Mouse (Mus musculus): ENCODE results near the gene Sik2. TPM values are rescaled to one million over a fixed set of nuclear protein-coding genes. Genes with fewer than 3 reads are reported as not detected.
A peak's percentile ranks its signal among the peaks of the same experiment; 100 is the strongest.

The Sik2 gene
- polyA plus RNA-seq, 1 experiment from 2014 or later, result 18.5 TPM

DNA sequence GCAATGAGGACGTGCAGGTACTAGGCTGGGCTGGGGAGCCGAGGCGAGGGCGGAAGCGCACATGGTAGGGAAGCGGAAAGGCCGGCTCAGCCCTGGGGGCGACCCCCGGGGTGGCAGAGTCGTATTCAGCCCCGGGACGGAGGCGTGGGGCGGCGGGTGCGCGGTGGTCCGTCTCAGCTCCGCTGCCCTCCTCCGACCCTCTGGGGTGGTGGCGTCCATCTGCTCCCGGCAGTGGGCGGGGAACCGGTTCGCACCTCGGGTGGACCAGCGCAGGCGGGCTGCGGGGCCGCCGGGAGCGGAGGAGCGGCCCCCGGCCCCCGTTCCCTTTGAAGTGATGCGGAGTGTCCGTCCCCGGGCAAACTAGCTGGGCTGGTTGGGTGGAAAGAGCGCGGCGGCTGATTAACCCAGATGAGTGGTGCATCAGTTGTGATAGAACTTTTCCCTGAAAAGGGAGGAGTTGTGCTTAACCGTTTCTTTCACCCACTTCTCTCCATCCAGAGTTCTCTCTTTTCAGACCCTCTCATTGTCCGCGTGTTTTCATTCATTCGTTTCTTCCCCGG lies 151.7 kb downstream of the Sik2 start:
- Histone ChIP-seq H3K9ac (ENCODE audit: low read length) (peak overlapping the region; percentile 89), H3K27me3 (ENCODE audit: control insufficient read depth, insufficient read depth, low read length) (no peaks in the 10 kb centered on the region), H3K36me3 (ENCODE audit: control insufficient read depth, insufficient read depth) (peaks cover 17% of the 10 kb centered on the region), H3K9me3 (replicated peaks; ENCODE audit: control insufficient read depth, low read length) (no peaks in the 10 kb centered on the region), H3K4me3 (ENCODE audit: low read length) (peak overlapping the region; percentile 91), H3K4me2 (ENCODE audit: low read depth, low read length) (peak overlapping the region; percentile 89), H3K4me1 (ENCODE audit: control insufficient read depth, insufficient read depth, low read length) (peaks cover 19% of the 10 kb centered on the region), H3K27ac (ENCODE audit: low read length) (peak overlapping the region; percentile 80)
- ATAC-seq (replicated peaks; ENCODE audit: extremely low read depth, insufficient read depth, low FRiP score), result peak; percentile 66
- WGBS, result 0% methylated on average over 46 of the region's 46 CpGs

DNA sequence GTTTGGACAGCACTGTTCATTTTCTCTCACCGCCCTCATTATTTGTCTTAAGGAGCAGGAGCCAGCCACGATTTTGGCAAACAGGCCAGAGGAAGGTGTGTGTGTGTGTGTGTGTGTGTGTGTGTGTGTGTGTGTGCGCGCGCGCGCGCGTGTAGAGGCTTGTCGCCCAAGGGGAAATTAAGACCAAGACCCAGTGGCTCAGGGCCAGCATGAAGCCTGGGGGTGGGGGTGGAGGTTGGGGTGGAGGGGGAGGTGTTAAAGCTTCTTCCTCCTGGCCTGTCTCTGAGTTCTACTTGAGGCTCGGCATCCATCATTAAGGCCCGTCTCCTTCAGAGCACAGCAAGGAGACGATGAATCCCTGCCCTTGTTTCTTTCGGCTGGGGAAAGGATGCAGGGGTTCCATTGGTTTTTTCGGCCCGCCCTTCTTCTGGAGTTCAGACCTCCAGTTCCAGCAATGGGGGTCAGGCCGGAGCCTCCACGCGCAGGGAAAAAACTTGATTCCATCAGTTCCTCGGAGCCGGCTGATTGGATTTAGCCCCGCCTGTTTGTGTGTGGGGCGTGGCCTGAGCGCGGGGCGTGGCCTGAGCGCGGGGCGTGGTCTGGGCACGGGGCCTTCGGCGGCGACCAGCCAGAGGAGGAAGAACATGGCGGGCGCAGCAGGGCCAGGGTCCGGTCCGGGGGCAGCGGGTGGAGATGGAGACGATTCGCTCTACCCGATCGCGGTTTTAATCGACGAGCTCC lies 152.4 kb downstream of the Sik2 start:
- peak; percentile 93 for ATAC-seq (replicated peaks; ENCODE audit: extremely low read depth, insufficient read depth, low FRiP score)
- H3K36me3 ChIP-seq (ENCODE audit: control insufficient read depth, insufficient read depth), result peaks cover 11% of the 10 kb centered on the region
- peak overlapping the region; percentile 80 for H3K27ac ChIP-seq (ENCODE audit: low read length)
- peaks cover 19% of the 10 kb centered on the region for H3K4me1 ChIP-seq (ENCODE audit: control insufficient read depth, insufficient read depth, low read length)
- H3K9me3 ChIP-seq (replicated peaks; ENCODE audit: control insufficient read depth, low read length), result no peaks in the 10 kb centered on the region
- WGBS, result 1% methylated on average over 45 of the region's 45 CpGs
- peak overlapping the region; percentile 89 for H3K4me2 ChIP-seq (ENCODE audit: low read depth, low read length)
- peak overlapping the region; percentile 89 for H3K9ac ChIP-seq (ENCODE audit: low read length)
- H3K4me3 ChIP-seq (ENCODE audit: low read length), result peak overlapping the region; percentile 91
- H3K27me3 ChIP-seq (ENCODE audit: control insufficient read depth, insufficient read depth, low read length), result no peaks in the 10 kb centered on the region

DNA sequence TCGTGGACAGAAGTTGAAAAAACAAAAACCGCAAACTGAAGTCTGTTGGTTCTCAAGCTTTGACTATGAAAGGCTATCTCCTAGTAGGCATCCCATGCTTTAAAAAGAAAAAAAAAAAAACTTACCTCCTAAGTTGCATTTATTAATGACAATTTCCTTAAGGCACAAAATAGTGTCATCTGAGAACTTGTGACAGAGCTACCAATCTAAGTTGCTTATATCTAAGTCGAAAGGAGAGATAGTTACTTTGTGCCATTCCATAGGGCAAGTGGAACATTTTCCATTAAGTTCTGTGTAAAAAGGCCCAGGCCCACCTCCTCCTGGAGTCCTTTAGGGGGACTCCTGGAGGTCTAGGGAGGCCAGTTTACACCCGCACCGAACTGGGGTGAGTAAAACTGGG lies 153.1 kb downstream of the Sik2 start:
- Histone ChIP-seq H3K36me3 (ENCODE audit: control insufficient read depth, insufficient read depth) (peaks cover 5% of the 10 kb centered on the region; the same call in 1 of the 2 replicates), H3K4me2 (ENCODE audit: low read depth, low read length) (peak overlapping the region; percentile 89), H3K27me3 (ENCODE audit: control insufficient read depth, insufficient read depth, low read length) (no peaks in the 10 kb centered on the region), H3K4me3 (ENCODE audit: low read length) (no peak overlapping the region), H3K9me3 (replicated peaks; ENCODE audit: control insufficient read depth, low read length) (no peaks in the 10 kb centered on the region), H3K27ac (ENCODE audit: low read length) (peak overlapping the region; percentile 80; the same call in 1 of the 2 replicates), H3K9ac (ENCODE audit: low read length) (peak overlapping the region; percentile 89; the same call in 1 of the 2 replicates), H3K4me1 (ENCODE audit: control insufficient read depth, insufficient read depth, low read length) (peaks cover 24% of the 10 kb centered on the region)
- WGBS, result 70% methylated on average over 5 of the region's 5 CpGs
- ATAC-seq (replicated peaks; ENCODE audit: extremely low read depth, insufficient read depth, low FRiP score), result no peak

DNA sequence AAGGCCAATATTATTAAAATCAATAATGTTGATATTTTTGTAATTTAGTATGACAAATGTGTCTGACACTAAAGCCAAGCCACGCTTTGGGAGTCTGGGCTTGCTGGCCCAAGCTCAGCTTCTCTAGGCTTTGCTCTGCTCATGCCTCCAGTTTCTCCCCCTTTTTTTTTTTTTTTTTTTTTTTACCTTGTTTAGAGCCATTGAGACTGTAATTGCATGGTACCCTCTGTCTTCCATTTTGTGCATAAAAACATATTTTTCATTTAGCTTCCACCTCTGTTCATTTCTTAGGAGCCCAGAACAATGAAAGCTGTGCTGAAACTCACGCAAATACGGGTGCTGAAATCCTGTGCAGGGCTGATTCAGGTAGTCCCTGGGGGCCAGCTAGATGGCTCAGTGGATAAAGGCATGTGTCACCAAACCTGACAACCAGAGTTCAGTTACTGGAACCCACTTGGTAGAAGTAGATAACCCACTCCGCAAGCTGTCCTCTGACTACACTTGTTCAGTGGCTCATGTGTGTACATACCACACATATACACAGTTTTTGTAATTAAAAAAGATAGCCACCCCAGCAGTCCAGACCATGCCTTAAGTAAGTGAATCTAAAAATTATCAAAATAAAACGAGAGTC lies 153.6 kb downstream of the Sik2 start:
- Histone ChIP-seq H3K4me1 (ENCODE audit: control insufficient read depth, insufficient read depth, low read length) (peaks cover 29% of the 10 kb centered on the region), H3K4me2 (ENCODE audit: low read depth, low read length) (no peak overlapping the region), H3K27me3 (ENCODE audit: control insufficient read depth, insufficient read depth, low read length) (no peaks in the 10 kb centered on the region), H3K4me3 (ENCODE audit: low read length) (no peak overlapping the region), H3K9me3 (replicated peaks; ENCODE audit: control insufficient read depth, low read length) (no peaks in the 10 kb centered on the region), H3K9ac (ENCODE audit: low read length) (no peak overlapping the region), H3K36me3 (ENCODE audit: control insufficient read depth, insufficient read depth) (peaks cover 5% of the 10 kb centered on the region; the same call in 1 of the 2 replicates), H3K27ac (ENCODE audit: low read length) (no peak overlapping the region)
- WGBS, result 88% methylated on average over 5 of the region's 5 CpGs
- ATAC-seq (replicated peaks; ENCODE audit: extremely low read depth, insufficient read depth, low FRiP score), result no peak

DNA sequence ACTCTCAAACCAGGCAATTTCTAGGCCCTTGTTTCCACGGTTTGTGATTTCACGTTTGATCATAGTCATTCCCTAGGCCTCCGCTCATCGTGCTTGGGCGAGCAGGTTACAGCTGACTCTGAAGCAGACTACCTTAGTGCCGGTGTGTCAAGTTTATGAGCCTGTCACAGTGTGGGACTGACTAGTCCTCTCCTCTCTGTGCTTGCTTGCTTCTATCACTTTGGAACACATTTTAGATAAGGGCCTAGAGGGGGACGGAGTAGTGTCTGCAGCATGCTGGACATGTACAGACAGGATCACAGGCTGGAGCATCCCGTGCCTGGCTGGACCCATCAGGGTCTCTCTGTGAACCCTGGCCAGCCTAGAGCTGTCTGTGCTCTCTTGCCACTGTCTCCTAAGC lies 154.5 kb downstream of the Sik2 start:
- Histone ChIP-seq H3K4me1 (ENCODE audit: control insufficient read depth, insufficient read depth, low read length) (peaks cover 33% of the 10 kb centered on the region), H3K27ac (ENCODE audit: low read length) (no peak overlapping the region), H3K36me3 (ENCODE audit: control insufficient read depth, insufficient read depth) (peaks cover 3% of the 10 kb centered on the region; the same call in 1 of the 2 replicates), H3K4me2 (ENCODE audit: low read depth, low read length) (no peak overlapping the region), H3K4me3 (ENCODE audit: low read length) (no peak overlapping the region), H3K9ac (ENCODE audit: low read length) (no peak overlapping the region), H3K9me3 (replicated peaks; ENCODE audit: control insufficient read depth, low read length) (no peaks in the 10 kb centered on the region), H3K27me3 (ENCODE audit: control insufficient read depth, insufficient read depth, low read length) (no peaks in the 10 kb centered on the region)
- no peak for ATAC-seq (replicated peaks; ENCODE audit: extremely low read depth, insufficient read depth, low FRiP score)
- WGBS, result 74% methylated on average over 8 of the region's 8 CpGs

DNA sequence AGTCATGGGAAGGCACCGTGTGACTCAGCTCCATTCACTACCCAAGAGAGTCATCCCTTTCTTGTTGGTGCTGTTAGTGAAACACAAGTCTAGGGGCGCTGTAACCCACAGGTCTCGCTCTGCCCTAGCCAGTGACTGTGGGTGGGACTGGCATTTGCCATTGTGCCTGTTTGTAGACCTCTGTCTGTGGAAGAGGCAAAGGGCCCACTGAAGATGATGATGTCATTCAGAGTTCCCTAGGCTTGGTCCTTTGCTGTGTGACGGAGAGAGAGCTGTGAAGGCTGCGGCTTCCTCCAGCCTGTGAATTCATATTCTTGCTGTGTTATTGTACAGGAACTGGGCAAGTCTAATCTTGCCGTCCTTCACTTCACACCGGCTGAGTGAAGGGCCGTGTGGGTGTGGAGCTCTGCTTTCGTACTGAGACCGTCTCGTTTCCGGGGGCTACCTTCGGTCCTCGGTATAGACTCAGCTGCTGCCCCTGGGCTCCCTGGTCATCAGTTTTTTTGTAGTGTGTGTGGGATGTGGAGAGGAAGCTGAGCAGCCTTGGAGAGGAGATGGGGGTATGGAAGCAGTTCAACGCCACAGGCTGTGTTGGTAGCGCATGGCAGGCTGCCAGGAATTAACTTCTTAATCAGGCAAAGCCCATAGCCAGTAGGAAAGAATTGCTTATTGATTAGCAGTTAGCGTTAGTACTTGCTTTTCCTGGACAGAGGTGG lies 156.1 kb downstream of the Sik2 start:
- Histone ChIP-seq H3K27ac (ENCODE audit: low read length) (no peak overlapping the region; the same call in 1 of the 2 replicates), H3K27me3 (ENCODE audit: control insufficient read depth, insufficient read depth, low read length) (no peaks in the 10 kb centered on the region), H3K9ac (ENCODE audit: low read length) (peak overlapping the region; percentile 42; the same call in 1 of the 2 replicates), H3K4me1 (ENCODE audit: control insufficient read depth, insufficient read depth, low read length) (peaks cover 31% of the 10 kb centered on the region), H3K4me2 (ENCODE audit: low read depth, low read length) (peak overlapping the region; percentile 57), H3K4me3 (ENCODE audit: low read length) (peak overlapping the region; percentile 24; the same call in 1 of the 2 replicates), H3K9me3 (replicated peaks; ENCODE audit: control insufficient read depth, low read length) (no peaks in the 10 kb centered on the region), H3K36me3 (ENCODE audit: control insufficient read depth, insufficient read depth) (no peaks in the 10 kb centered on the region)
- 42% methylated on average over 17 of the region's 17 CpGs for WGBS
- no peak for ATAC-seq (replicated peaks; ENCODE audit: extremely low read depth, insufficient read depth, low FRiP score)

DNA sequence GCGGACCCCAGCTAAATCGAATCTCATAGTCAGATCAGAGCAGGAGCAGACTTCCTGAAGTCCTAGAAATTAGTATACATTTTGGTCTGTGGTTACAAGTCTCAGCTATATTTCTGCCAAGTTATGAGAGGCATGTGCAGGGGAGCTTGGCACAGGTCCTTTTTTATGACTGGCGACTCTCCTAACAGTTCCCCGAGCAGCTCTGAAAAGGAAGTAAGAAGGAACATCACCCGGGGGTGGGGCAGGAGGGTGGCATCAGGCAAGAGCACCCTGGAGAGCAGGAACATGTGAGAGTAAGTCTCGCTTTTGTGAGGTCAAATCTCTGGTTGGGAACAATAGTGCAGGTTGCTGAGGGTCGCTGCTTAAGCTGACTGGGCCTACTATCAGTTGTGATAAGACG lies 158.2 kb downstream of the Sik2 start:
- Histone ChIP-seq H3K4me1 (ENCODE audit: control insufficient read depth, insufficient read depth, low read length) (peaks cover 22% of the 10 kb centered on the region), H3K36me3 (ENCODE audit: control insufficient read depth, insufficient read depth) (no peaks in the 10 kb centered on the region), H3K4me2 (ENCODE audit: low read depth, low read length) (peak overlapping the region; percentile 59), H3K4me3 (ENCODE audit: low read length) (peak overlapping the region; percentile 19), H3K27me3 (ENCODE audit: control insufficient read depth, insufficient read depth, low read length) (no peaks in the 10 kb centered on the region), H3K9ac (ENCODE audit: low read length) (peak overlapping the region; percentile 45), H3K27ac (ENCODE audit: low read length) (no peak overlapping the region), H3K9me3 (replicated peaks; ENCODE audit: control insufficient read depth, low read length) (no peaks in the 10 kb centered on the region)
- 25% methylated on average over 8 of the region's 8 CpGs for WGBS
- no peak for ATAC-seq (replicated peaks; ENCODE audit: extremely low read depth, insufficient read depth, low FRiP score)

DNA sequence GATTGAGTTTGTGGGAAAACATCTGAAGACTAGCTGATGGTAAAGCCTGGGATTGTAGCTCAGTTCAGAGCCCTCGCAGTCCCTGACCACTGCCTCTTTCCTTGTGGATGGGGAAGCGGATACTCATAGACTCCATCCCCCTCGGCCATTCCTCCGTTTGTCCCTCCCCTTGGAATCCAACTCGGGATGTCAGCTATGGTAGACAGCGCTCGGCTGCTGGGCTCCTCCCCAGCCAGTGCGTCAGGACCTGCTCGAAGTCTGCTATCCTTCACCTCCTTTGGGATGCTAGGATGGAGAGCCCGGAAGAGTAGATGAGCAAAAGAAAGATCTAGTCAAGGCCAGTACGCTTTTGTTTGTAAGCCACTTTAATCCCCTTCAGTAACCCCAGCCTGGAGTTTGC lies 158.6 kb downstream of the Sik2 start:
- peak overlapping the region; percentile 19 for H3K4me3 ChIP-seq (ENCODE audit: low read length)
- H3K27me3 ChIP-seq (ENCODE audit: control insufficient read depth, insufficient read depth, low read length), result no peaks in the 10 kb centered on the region
- ATAC-seq (replicated peaks; ENCODE audit: extremely low read depth, insufficient read depth, low FRiP score), result no peak; the same call in 1 of the 2 replicates
- H3K4me2 ChIP-seq (ENCODE audit: low read depth, low read length), result peak overlapping the region; percentile 59
- no peaks in the 10 kb centered on the region for H3K36me3 ChIP-seq (ENCODE audit: control insufficient read depth, insufficient read depth)
- peaks cover 22% of the 10 kb centered on the region for H3K4me1 ChIP-seq (ENCODE audit: control insufficient read depth, insufficient read depth, low read length)
- H3K27ac ChIP-seq (ENCODE audit: low read length), result no peak overlapping the region
- WGBS, result 14% methylated on average over 11 of the region's 11 CpGs
- H3K9ac ChIP-seq (ENCODE audit: low read length), result peak overlapping the region; percentile 45
- H3K9me3 ChIP-seq (replicated peaks; ENCODE audit: control insufficient read depth, low read length), result no peaks in the 10 kb centered on the region
